Mouse (Mus musculus) urinary bladder, postnatal 4 days (tissue): Measurements from ENCODE around the gene Inf2.

ENCODE experiments used
- DNase-seq, 2 experiments: peaks; one replicate each; pipeline ENCODE4 v3.0.0; 2021 to 2022; ENCODE audit warnings: low spot score in 2 of 2

Gene Inf2

DNA sequence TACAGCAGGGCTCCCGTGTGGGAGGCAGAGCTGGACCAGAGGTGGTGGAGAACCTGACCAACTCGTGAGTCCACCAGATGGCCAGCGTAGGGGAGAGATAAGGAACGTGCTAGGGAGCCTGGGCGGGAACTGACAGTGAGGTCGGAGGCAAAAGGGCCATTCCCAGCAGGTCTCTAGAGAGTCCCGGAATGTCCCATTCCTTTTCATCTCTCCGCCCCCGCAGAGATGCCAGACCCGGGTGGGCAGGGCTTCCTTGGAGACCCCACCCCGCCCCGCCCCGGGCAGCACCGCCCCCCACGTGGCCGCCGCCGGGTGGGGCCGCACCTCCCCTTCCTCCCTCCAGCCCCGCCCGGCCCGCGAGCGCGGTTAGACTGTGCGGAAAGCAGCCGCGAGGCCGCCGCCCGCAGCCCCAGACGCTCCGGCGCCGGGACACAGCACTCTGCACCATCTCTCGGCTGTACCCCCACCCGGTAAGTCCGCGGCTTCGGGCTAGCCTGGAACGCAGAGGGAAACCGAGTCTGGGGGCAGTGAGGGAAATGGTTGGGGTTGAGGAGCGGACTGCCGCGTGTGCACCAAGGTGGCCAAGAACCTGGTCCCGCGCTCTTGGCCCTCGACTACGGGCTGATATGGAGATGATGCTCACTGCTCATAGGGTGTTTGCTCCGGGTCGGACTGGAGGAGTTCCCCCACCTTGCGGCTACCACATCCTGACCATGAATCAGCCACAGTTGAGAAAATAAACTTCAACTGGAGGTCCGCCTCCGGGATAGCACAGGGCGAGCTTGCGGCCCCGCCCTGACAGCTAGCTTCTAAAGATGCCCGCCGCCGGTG lies at the start of gene Inf2:
Gene Inf2, plus strand, starts transcription at position 359 of the 831 bp plus-strand sequence.
- DNase-seq: peak; percentile 78 to 82

DNA sequence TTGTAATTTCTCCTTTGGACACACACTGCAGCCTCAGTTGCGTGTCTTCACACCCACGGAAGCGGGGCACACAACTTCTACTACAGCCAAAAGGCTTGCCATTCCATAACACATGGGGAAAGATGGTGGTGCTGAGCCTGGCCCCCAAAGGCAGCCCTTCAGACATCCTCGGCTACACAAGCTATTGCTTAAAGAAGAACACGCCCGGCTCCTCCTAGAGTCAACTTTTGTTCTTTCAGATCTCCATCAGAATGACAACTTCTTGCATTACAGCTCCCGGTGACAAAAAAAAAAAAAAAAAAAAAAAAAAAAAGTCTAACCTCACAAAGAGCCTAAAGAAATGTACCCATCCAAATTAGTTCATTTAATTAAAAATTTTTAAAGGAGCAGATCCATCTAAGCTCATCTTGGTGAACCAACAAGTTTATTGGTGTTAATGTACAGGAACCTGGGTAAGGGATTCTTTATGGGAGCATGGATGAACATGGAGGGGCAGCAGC lies 49.1 kb upstream of the Inf2 start:
- no peak for DNase-seq

GRCm38 (mm10) chr12:112540321-112540720 lies 48.3 kb upstream of the Inf2 start:
- no peak for DNase-seq

GRCm38 (mm10) chr12:112541483-112542091 lies 47.0 kb upstream of the Inf2 start:
- DNase-seq: no peak

GRCm38 (mm10) chr12:112542257-112542919 lies 46.2 kb upstream of the Inf2 start:
- no peak for DNase-seq

- DNase-seq: peak; percentile 77 to 90
Observed at GRCm38 (mm10) chr12:112542920-112543300, 45.7 kb upstream of the Inf2 start.

- DNase-seq: no peak
Observed at GRCm38 (mm10) chr12:112543941-112544340, 44.6 kb upstream of the Inf2 start.

- DNase-seq: no peak
Observed at GRCm38 (mm10) chr12:112544946-112545701, 43.5 kb upstream of the Inf2 start.

DNA sequence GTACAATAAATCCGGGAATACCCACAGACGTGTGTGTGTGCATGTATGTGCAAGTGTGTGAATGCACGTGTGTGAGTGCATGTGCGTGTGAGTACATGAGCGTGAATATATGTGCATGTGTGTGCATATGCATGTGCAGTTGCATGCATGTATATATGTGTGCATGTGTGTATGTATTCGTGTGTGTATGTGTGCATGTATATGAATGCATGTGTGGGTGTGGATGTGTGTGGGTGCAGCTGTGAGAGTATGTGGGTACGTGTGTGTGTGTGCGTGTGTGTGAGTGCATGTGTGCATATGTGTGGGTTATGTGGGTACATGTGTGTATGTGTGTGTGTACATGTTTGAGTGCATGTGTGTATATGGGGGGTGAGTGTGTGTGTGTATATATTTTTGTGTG lies 42.5 kb upstream of the Inf2 start:
- no peak for DNase-seq

DNA sequence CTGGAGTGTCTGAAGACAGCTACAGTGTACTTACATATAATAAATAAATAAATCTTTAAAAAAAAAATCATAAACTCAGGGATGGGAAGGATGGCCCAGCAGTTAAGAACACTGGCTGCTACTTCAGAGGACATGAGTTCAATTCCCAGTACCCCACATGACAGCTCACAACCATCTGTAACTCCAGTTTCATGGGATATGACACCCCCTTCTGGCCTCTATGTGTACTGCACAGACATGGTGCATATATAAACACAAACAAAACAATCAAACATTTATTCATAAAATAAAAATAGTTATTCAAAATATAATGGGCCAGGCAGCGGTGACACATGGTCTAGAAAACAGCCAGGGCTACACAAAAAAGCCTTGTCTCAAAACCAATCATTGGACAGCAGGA lies 39.3 kb upstream of the Inf2 start:
- DNase-seq: no peak

DNA sequence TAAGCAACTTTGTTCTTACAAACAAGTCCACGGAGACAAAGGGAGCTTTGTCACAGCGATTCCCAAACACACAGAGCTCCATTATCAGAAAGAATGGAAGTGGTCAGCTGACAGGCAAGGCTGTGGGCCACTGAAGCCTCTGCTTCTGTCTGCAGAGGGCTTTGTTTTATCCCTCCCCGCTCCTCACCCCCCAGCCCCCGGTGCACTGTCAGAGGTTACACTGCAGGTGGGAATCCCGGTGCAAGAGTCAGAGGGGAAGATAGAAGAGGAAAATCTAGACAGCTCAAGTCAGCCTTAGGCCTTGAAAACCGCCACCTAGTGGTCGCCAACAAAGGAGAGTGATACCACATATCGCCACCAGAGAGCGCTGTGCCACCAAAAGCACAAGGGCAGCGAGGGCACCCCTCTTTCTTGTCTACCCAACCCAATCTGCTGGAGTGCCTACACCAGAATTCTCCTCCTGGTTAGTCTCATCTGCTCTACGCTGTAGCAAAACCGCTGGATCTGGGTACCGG lies 36.7 kb upstream of the Inf2 start:
- DNase-seq: peak; percentile 72 to 87

GRCm38 (mm10) chr12:112552520-112552919 lies 36.1 kb upstream of the Inf2 start:
- no peak for DNase-seq

GRCm38 (mm10) chr12:112554900-112555299 lies 33.7 kb upstream of the Inf2 start:
- no peak for DNase-seq

DNA sequence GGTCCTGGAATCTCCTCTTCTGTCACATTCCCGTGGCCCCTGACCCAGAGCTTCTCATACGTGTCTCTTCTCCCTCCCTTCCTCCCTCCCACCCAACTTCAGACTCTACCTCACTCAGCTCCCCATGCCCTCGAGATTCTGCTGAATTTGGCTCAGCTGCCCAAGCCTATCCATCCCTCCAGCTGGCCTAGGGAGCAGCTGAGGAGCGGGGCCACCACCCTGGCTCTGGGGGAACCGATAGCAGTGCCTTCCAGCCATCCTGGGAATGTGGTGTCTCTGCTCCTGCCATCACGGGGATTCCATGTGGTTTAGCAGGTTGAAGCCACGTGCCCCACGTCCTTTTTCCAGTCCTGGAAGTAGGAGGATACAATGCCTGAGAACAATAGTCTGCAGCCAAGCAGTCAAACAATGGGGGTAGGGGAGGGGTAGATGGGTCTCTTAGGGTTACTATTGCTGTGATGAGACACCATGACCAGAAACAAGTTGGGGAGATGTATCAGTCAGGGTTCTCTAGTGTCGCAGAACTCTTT lies 32.0 kb upstream of the Inf2 start:
- no peak for DNase-seq

DNA sequence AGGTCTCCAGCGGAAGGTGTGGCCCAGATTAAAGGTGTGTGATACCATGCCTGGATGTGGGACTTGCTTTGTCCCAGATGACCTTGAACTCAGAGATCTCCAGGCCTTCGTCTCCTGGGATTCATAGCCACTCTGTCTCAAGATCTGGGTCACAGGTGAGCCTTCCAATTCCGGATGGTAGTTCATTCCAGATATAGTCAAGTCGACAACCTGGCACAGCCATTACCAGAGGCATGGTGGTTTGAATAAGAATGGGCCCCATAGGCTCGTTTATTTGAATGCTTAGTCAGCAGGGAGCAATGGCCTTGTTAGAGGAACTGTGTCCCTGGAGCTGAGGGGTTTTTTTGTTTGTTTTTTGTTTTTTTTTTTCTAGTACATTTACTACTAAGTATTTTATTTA lies 31.4 kb upstream of the Inf2 start:
- no peak for DNase-seq

GRCm38 (mm10) chr12:112559231-112559630 lies 29.4 kb upstream of the Inf2 start:
- no peak for DNase-seq

DNA sequence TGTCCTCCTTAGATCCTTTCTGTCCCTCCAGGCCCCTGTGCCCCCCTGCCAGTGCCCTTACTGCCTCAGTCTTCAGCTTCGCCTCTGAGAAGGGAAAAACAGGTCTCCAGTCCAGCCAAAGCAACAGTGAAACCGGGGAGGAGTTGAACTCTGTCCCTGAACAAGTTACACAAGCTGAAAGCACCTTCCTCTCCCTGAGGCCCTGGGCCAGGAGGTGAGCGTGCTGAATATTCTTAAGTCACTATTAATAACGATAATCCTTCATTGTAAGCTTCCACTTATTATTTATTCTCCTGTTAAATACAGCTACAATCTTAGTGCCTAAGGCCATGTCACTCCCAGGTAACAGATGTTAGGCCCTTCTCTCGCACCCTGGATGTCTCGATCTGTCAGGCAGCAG lies 28.9 kb upstream of the Inf2 start:
- DNase-seq: no peak

DNA sequence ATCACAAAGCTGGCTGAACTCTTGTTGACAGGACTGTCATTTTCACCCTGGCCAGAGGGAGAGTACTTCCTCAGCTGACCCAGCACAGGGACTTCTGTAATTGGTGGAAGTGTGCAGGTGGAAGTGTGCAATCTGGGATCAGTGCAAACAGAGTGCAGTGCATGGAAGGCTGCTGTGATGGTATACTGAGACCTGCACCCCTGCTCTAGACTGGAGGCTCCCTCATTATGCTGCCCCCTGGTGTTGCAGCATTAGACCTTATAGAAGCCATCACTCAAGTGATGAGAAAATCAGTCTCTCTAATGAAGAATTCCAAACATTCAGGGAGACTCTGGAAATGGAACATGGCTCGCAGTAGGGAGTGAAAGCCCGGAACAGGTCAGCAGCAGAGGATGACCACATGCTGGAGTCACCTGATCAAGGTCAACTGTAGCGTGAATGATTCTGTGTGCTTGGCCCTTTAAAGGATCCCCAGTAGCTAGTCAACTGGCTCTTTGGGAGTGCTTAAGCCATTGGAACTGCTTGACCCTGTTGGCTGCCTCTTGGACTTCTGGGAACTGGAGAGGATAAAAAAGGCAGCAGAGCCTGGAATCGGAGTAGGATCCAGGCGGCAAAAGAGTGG lies 28.3 kb upstream of the Inf2 start:
- DNase-seq: no peak

DNA sequence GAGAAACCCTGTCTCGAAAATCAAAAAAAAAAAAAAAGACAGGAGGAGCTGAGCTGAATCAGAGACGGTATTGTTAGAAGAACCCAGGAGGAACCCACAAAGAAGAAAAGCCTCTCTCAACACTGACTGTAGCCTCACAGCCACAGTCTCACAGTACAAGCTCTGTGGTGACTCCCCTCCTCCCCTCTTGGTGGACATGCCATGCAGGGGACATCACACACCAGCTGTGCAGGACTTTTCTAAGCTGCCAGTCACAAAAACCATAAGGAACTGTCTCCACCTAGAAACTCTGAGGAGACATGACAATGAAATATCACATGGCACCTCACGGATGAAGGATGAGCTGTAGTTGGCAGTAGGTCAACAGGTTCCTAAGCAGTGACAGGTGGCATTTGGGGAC lies 27.4 kb upstream of the Inf2 start:
- DNase-seq: no peak

- no peak for DNase-seq
Observed at GRCm38 (mm10) chr12:112562462-112562861, 26.1 kb upstream of the Inf2 start.

DNA sequence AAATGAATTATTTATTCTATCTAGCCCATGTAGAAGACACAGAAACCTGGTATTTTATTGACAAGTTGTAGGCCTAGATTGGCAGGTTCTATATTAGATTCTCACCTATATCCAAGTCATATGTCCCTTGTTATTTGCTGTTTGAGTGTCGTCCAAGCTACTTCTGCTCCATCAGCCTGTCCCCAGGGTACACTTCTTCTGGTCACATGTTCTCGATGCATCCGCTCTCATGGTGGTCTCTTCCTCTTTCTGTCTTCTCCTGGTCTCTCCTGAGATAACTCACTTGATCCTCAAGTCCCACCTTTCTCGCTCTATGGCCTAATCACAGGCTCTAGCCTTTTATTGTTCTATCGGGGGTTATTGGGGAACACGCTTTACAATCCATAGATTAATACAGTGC lies 25.6 kb upstream of the Inf2 start:
- no peak for DNase-seq
